ENCODE assay signal across 8 mouse cellular contexts in genomic region chr11:90269398-90270123, GRCm38 (mm10). TPM values are rescaled to one million over a fixed set of nuclear protein-coding genes. Genes with fewer than 3 reads are reported as not detected.
DNase-seq lines count a peak whose midpoint lies in the region; ATAC-seq and TF ChIP-seq lines count a peak whose summit lies in the region.
"Had no signal": no experiment of that assay in that cellular context is flagged by ENCODE, and none has a peak within 500 bp of the region (broad histone marks: within the 10 kb centered on the region; RNA-seq: fewer than 3 reads in every experiment).

No protein-coding gene starts in this region.

- H3K4me3 ChIP-seq in liver, adult 2 months (ENCODE audit: insufficient read depth, low read depth, low read length) = no peak overlapping the region
- H3K4me3 ChIP-seq in liver, embryonic 11.5 days (ENCODE audit: low read depth, low read length) = no peak overlapping the region
- H3K4me3 ChIP-seq in forebrain, embryonic 13.5 days = no peak overlapping the region
- no peak overlapping the region for H3K4me3 ChIP-seq in intestine, postnatal 0 days (ENCODE audit: low read depth, low read length)
- no peak overlapping the region for H3K4me3 ChIP-seq in midbrain, embryonic 15.5 days

- H3K9ac ChIP-seq in liver, adult 2 months (ENCODE audit: low read depth, low read length) = no peak overlapping the region
- H3K9ac ChIP-seq in liver, embryonic 11.5 days (ENCODE audit: low read depth, low read length) = no peak overlapping the region
- peak overlapping the region; percentile 34; the same call in 1 of the 2 replicates for H3K9ac ChIP-seq in forebrain, embryonic 13.5 days
- H3K9ac ChIP-seq in intestine, postnatal 0 days (ENCODE audit: low read depth, low read length) = no peak overlapping the region
- H3K9ac ChIP-seq in midbrain, embryonic 15.5 days = no peak overlapping the region

- peak overlapping the region; percentile 62 for H3K27ac ChIP-seq in liver, adult 2 months (replicated peaks; ENCODE audit: insufficient read depth, low read depth, low read length)
- no peak overlapping the region for H3K27ac ChIP-seq in liver, embryonic 11.5 days (ENCODE audit: low read depth, low read length)
- H3K27ac ChIP-seq in forebrain, embryonic 13.5 days = peak overlapping the region; percentile 31
- H3K27ac ChIP-seq in intestine, postnatal 0 days (ENCODE audit: low read depth, low read length) = peak overlapping the region; percentile 73
- peak overlapping the region; percentile 17 for H3K27ac ChIP-seq in midbrain, embryonic 15.5 days

- peak; percentile 80 for DNase-seq in liver, adult 2 months (ENCODE audit: extremely low read depth, low read depth, low spot score)
- no peak for DNase-seq in liver, embryonic 11.5 days (ENCODE audit: low spot score)
- DNase-seq in gastrocnemius, postnatal 10 days = no peak
- DNase-seq in right cerebral cortex, adult 2 months (ENCODE audit: low spot score in 2 of 2) = no peak
- DNase-seq: adrenal gland, adult 8-10 months had no signal

- H3K36me3 ChIP-seq in liver, adult 2 months (ENCODE audit: control insufficient read depth, insufficient read depth, low read length) = peaks cover 58% of the 10 kb centered on the region
- peaks cover 7% of the 10 kb centered on the region; the same call in 1 of the 2 replicates for H3K36me3 ChIP-seq in liver, embryonic 11.5 days (ENCODE audit: control insufficient read depth, insufficient read depth, low read length)
- peaks cover 47% of the 10 kb centered on the region for H3K36me3 ChIP-seq in forebrain, embryonic 13.5 days (ENCODE audit: poor library complexity, severe bottlenecking)
- H3K36me3 ChIP-seq in intestine, postnatal 0 days (ENCODE audit: control insufficient read depth, insufficient read depth) = peaks cover 34% of the 10 kb centered on the region
- peaks cover 7% of the 10 kb centered on the region; the same call in 1 of the 2 replicates for H3K36me3 ChIP-seq in midbrain, embryonic 15.5 days (replicated peaks)

- peaks cover 14% of the 10 kb centered on the region for H3K4me1 ChIP-seq in liver, adult 2 months (ENCODE audit: control insufficient read depth, insufficient read depth, low read length)
- H3K4me1 ChIP-seq in liver, embryonic 11.5 days (replicated peaks; ENCODE audit: control insufficient read depth, insufficient read depth, low read length) = no peaks in the 10 kb centered on the region
- H3K4me1 ChIP-seq in forebrain, embryonic 13.5 days = peaks cover 16% of the 10 kb centered on the region
- H3K4me1 ChIP-seq in intestine, postnatal 0 days (replicated peaks; ENCODE audit: control insufficient read depth, insufficient read depth, low read length) = 0 out of 2 replicates have a peak, but pooled peaks cover 3% of the 10 kb centered on the region
- peaks cover 10% of the 10 kb centered on the region for H3K4me1 ChIP-seq in midbrain, embryonic 15.5 days

- H3K79me2 ChIP-seq in liver, adult 2 months (ENCODE audit: control insufficient read depth, insufficient read depth, low read length) = no peaks in the 10 kb centered on the region

- TF ChIP-seq POLR2A in liver, adult 2 months (IDR thresholded peaks at IDR 0.05; ENCODE audit: extremely low read depth, insufficient read depth, low read length) = no peak

- H3K9me3 ChIP-seq in liver, embryonic 11.5 days (ENCODE audit: control insufficient read depth, low read length) = no peaks in the 10 kb centered on the region
- H3K9me3 ChIP-seq in forebrain, embryonic 13.5 days (replicated peaks) = no peaks in the 10 kb centered on the region
- H3K9me3 ChIP-seq in intestine, postnatal 0 days (ENCODE audit: control insufficient read depth) = no peaks in the 10 kb centered on the region
- no peaks in the 10 kb centered on the region for H3K9me3 ChIP-seq in midbrain, embryonic 15.5 days

- ATAC-seq in liver, embryonic 11.5 days (replicated peaks; ENCODE audit: low FRiP score) = no peak
- peak; percentile 68 for ATAC-seq in forebrain, embryonic 13.5 days
- no peak for ATAC-seq in intestine, postnatal 0 days
- peak; percentile 63; the same call in 1 of the 2 replicates for ATAC-seq in midbrain, embryonic 15.5 days (replicated peaks)

- TF ChIP-seq CTCF in liver, adult 2 months (IDR thresholded peaks at IDR 0.05; ENCODE audit: low read depth, low read length) = no peak
- TF ChIP-seq CTCF in intestine, postnatal 0 days (IDR thresholded peaks at IDR 0.05; ENCODE audit: low read depth) = no peak

- no peaks in the 10 kb centered on the region for H3K27me3 ChIP-seq in liver, adult 2 months (ENCODE audit: control insufficient read depth, insufficient read depth, low read length)
- no peaks in the 10 kb centered on the region for H3K27me3 ChIP-seq in liver, embryonic 11.5 days (replicated peaks; ENCODE audit: control insufficient read depth, insufficient read depth, low read length)
- no peaks in the 10 kb centered on the region for H3K27me3 ChIP-seq in forebrain, embryonic 13.5 days
- no peaks in the 10 kb centered on the region for H3K27me3 ChIP-seq in intestine, postnatal 0 days (replicated peaks; ENCODE audit: control insufficient read depth, insufficient read depth, low read length)
- no peaks in the 10 kb centered on the region for H3K27me3 ChIP-seq in midbrain, embryonic 15.5 days (replicated peaks)

- 45% methylated on average over 18 of the region's 18 CpGs for WGBS in liver, adult 2 months
- 69% methylated on average over 18 of the region's 18 CpGs for WGBS in liver, embryonic 11.5 days
- 22% methylated on average over 18 of the region's 18 CpGs for WGBS in forebrain, embryonic 13.5 days
- WGBS in intestine, postnatal 0 days = 36% methylated on average over 18 of the region's 18 CpGs
- WGBS in midbrain, embryonic 15.5 days = 30% methylated on average over 18 of the region's 18 CpGs

- no peak overlapping the region for H3K4me2 ChIP-seq in liver, embryonic 11.5 days
- peak overlapping the region; percentile 42 for H3K4me2 ChIP-seq in forebrain, embryonic 13.5 days
- peak overlapping the region; percentile 58 for H3K4me2 ChIP-seq in intestine, postnatal 0 days (replicated peaks; ENCODE audit: low read depth)
- H3K4me2 ChIP-seq in midbrain, embryonic 15.5 days = no peak overlapping the region

RNA-seq across cellular contexts. Expression of gene Mmd, which starts 20.3 kb away (rescaled TPM):
- 98.6 and 124 TPM in 2 replicates for total RNA-seq in liver, adult 2 months (2014; rRNA removed)
- 60.3 and 86.5 TPM in 2 replicates for polyA plus RNA-seq in liver, adult 2 months (2012; rRNA removed)
- polyA plus RNA-seq in liver, embryonic 11.5 days (2014; fragmentation: Nextera tagmentation; extraction: Ambion mirVana) = 16.3 and 17.1 TPM in 2 replicates
- 64.8 and 65.2 TPM in 2 replicates for polyA plus RNA-seq in forebrain, embryonic 13.5 days (2015; fragmentation: Nextera tagmentation; extraction: Ambion mirVana)
- polyA plus RNA-seq in intestine, postnatal 0 days (2015; fragmentation: Nextera tagmentation; extraction: Ambion mirVana) = 36.5 and 38.5 TPM in 2 replicates
- 120 and 125 TPM in 2 replicates for polyA plus RNA-seq in midbrain, embryonic 15.5 days (2015; fragmentation: Nextera tagmentation; extraction: Ambion mirVana)
- total RNA-seq in gastrocnemius, postnatal 10 days (2021) = 10 to 100 TPM; 14.5 to 18.7 TPM

Comparison
In these comparisons a context has a peak if more than half of its experiments do, and no peak if none do; other contexts are left out.
1. ATAC-seq: peak in forebrain, embryonic 13.5 days (single experiment) and midbrain, embryonic 15.5 days (single experiment); none in liver, embryonic 11.5 days (single experiment) and intestine, postnatal 0 days (single experiment).
2. H3K4me2 ChIP-seq: peak in forebrain, embryonic 13.5 days (single experiment) and intestine, postnatal 0 days (single experiment); none in liver, embryonic 11.5 days (single experiment) and midbrain, embryonic 15.5 days (single experiment).